Mouse (Mus musculus): ENCODE data around the gene Rab3gap2. TPM values are rescaled to one million over a fixed set of nuclear protein-coding genes. Genes with fewer than 3 reads are reported as not detected.

Gene Rab3gap2
- total and polyA plus RNA-seq, 3 experiments = 22.7 to 39.1 (median 24.0) TPM

DNA sequence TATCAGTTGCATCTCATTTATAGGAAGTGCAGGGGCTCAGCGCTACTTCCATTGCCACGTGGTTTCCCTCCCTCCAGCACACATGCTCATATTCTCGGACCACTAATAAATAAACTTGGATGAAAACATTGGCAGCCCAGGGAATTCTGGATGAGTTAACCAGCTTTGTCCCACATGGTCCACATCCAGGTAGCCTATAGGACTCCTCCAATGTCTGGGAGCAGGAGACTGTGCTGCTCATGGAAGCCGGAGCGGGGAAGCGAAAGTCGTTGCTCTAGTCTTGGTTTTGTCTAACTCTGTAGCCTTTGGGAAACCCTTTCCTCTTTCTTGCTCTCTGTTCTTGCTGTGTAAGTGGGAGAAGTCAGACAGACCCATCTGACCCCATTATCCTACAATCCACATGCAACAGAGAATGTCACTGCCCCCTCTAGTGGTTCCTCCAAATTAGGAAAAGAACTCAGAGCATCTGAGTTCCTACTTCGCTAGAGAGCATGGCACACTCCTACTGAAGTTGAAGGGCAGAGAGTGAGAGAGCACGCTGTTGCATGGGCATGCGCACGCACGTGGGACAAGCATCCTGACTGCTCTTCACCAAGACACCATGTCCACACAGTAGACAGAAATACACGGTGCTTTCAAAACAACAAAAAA is 16.7 kb upstream of the Rab3gap2 start:
- dilution Hi-C loops (cut with MboI; ENCODE audit: extremely low pct_ligation_motif_present, extremely low pct_unique_long_range_greater_than_20kb, low sequenced_read_pairs) (no loop called here), in situ Hi-C loops (cut with MboI; ENCODE audit: low pct_ligation_motif_present, low pct_unique_long_range_greater_than_20kb, low sequenced_read_pairs) (loop anchor here (25.0 kb wide), 1 partner anchor 350 kb away; the partner anchor contains the start of gene Marc2)
- Histone ChIP-seq H3K79me2 (replicated peaks; ENCODE audit: control insufficient read depth, extremely low read depth, insufficient read depth, poor library complexity, severe bottlenecking) (no peaks in the 10 kb centered on the region), H3K4me1 (ENCODE audit: control insufficient read depth in 1 of 2, insufficient read depth in 2 of 2) (peaks cover 0 to 2% of the 10 kb centered on the region in 2 experiments; a peak in 1 of 4 replicates), H3K9me3 (replicated peaks; ENCODE audit: low read length) (no peaks in the 10 kb centered on the region), H3K9ac (ENCODE audit: insufficient read depth, low read depth) (no peak overlapping the region), H3K36me3 (replicated peaks in 1 of 2; ENCODE audit: control insufficient read depth in 1 of 2, insufficient read depth in 1 of 2, low read length in 1 of 2) (no peaks in the 10 kb centered on the region), H3K27ac (ENCODE audit: insufficient read depth, low read depth) (no peak overlapping the region), H3K4me2 (ENCODE audit: insufficient read depth, low read depth, poor library complexity, severe bottlenecking) (no peak overlapping the region), H3K27me3 (replicated peaks) (no peaks in the 10 kb centered on the region), H3K4me3 (replicated peaks in 1 of 3; ENCODE audit: low read depth in 2 of 3, low read length in 2 of 3, poor library complexity in 1 of 3) (no peak overlapping the region)
- peak; percentile 23 for DNase-seq (ENCODE audit: extremely low read depth)
- TF ChIP-seq NRF1 (IDR thresholded peaks at IDR 0.05; ENCODE audit: low read depth, low read length) = peak; percentile 49; the same call in 1 of the 2 replicates
- TF ChIP-seq RAD21 (IDR thresholded peaks at IDR 0.05; ENCODE audit: low read depth, low read length) = peak; percentile 47
- peak; percentile 25 to 63; a peak in 2 of 4 replicates for TF ChIP-seq CTCF (conservative IDR thresholded peaks at IDR 0.05 in 1 of 2, IDR thresholded peaks at IDR 0.05 in 1 of 2; ENCODE audit: low read depth in 2 of 2, low read length in 2 of 2)
- TF ChIP-seq SMC3 (IDR thresholded peaks at IDR 0.05; ENCODE audit: low read depth, low read length) = peak; percentile 37
- 0 out of 2 replicates have a peak, but pooled peaks have one; percentile 25 for TF ChIP-seq MYC (IDR thresholded peaks at IDR 0.05; ENCODE audit: low read depth, low read length)
- TF ChIP-seq POLR2A (IDR thresholded peaks at IDR 0.05; ENCODE audit: low read depth, low read length) = no peak
- TF ChIP-seq MAX (IDR thresholded peaks at IDR 0.05; ENCODE audit: low read length) = peak; percentile 30; the same call in 1 of the 2 replicates
- no peak for TF ChIP-seq RCOR1 (conservative IDR thresholded peaks at IDR 0.05; ENCODE audit: low read depth, low read length)

DNA sequence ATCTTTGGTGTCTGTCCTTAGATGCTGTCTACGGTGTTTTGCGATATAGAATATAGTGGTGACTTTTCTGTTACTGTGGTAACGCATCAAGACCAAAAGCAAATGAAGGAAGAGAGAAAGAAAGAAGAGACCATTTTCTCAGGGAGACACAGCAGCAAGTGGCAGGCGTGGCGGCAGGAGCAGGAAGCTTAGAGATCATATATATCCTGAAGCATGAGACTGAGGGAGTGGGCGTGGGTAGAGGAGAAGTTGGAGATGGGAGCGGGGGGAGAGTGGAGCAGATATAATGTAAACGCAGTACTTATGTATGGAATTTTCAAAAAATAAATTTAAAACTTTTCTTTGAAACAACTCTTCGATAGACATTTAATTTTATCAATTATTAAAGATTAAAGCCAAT is 14.0 kb upstream of the Rab3gap2 start:
- Histone ChIP-seq H3K27ac (ENCODE audit: insufficient read depth, low read depth) (no peak overlapping the region), H3K79me2 (replicated peaks; ENCODE audit: control insufficient read depth, extremely low read depth, insufficient read depth, poor library complexity, severe bottlenecking) (no peaks in the 10 kb centered on the region), H3K27me3 (replicated peaks) (no peaks in the 10 kb centered on the region), H3K9ac (ENCODE audit: insufficient read depth, low read depth) (no peak overlapping the region), H3K4me2 (ENCODE audit: insufficient read depth, low read depth, poor library complexity, severe bottlenecking) (no peak overlapping the region), H3K4me1 (ENCODE audit: control insufficient read depth in 1 of 2, insufficient read depth in 2 of 2) (peaks cover 3 to 4% of the 10 kb centered on the region in 2 experiments; a peak in 2 of 4 replicates), H3K9me3 (replicated peaks; ENCODE audit: low read length) (no peaks in the 10 kb centered on the region), H3K36me3 (replicated peaks in 1 of 2; ENCODE audit: control insufficient read depth in 1 of 2, insufficient read depth in 1 of 2, low read length in 1 of 2) (no peaks in the 10 kb centered on the region), H3K4me3 (replicated peaks in 1 of 3; ENCODE audit: low read depth in 2 of 3, low read length in 2 of 3, poor library complexity in 1 of 3) (no peak overlapping the region)
- TF ChIP-seq MAX (IDR thresholded peaks at IDR 0.05; ENCODE audit: low read length) (no peak), RAD21 (IDR thresholded peaks at IDR 0.05; ENCODE audit: low read depth, low read length) (no peak), ZMIZ1 (IDR thresholded peaks at IDR 0.05; ENCODE audit: low read depth, low read length) (no peak), USF2 (conservative IDR thresholded peaks at IDR 0.05; ENCODE audit: low read depth, low read length) (no peak)
- dilution Hi-C loops (cut with MboI; ENCODE audit: extremely low pct_ligation_motif_present, extremely low pct_unique_long_range_greater_than_20kb, low sequenced_read_pairs) = no loop called here
- in situ Hi-C loops (cut with MboI; ENCODE audit: low pct_ligation_motif_present, low pct_unique_long_range_greater_than_20kb, low sequenced_read_pairs) = loop anchor here (5.0 to 25.0 kb wide), 2 partner anchors 223 to 353 kb away; partner anchors contain the start of gene Marc2
- no peak for DNase-seq (ENCODE audit: extremely low read depth)

DNA sequence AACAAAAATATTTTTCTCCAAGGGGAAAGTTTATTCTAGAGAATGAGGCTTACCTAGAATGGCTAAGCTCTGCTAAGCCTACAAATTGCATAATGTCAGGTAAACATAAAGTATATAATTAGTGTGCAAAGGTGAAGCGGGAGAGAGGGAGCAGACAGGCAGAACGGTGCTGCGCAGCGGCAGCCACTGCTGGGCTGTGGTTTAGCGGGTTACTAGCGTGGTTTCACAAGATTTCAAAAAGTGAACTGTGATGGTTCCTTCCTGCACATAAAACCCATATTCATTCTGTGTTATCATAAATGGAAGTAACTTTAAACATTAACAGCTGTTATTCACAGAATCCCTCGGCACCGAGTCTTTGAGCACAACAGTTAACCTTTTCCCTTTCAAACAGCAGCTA is 11.8 kb upstream of the Rab3gap2 start:
- dilution Hi-C loops (cut with MboI; ENCODE audit: extremely low pct_ligation_motif_present, extremely low pct_unique_long_range_greater_than_20kb, low sequenced_read_pairs) (no loop called here), in situ Hi-C loops (cut with MboI; ENCODE audit: low pct_ligation_motif_present, low pct_unique_long_range_greater_than_20kb, low sequenced_read_pairs) (loop anchor here (5.0 to 25.0 kb wide), 2 partner anchors 225 to 355 kb away; partner anchors contain the start of gene Marc2)
- no peak overlapping the region for H3K4me2 ChIP-seq (ENCODE audit: insufficient read depth, low read depth, poor library complexity, severe bottlenecking)
- no peak for DNase-seq (ENCODE audit: extremely low read depth)
- peaks cover 4 to 7% of the 10 kb centered on the region in 2 experiments; a peak in 3 of 4 replicates for H3K4me1 ChIP-seq (ENCODE audit: control insufficient read depth in 1 of 2, insufficient read depth in 2 of 2)
- H3K36me3 ChIP-seq (replicated peaks in 1 of 2; ENCODE audit: control insufficient read depth in 1 of 2, insufficient read depth in 1 of 2, low read length in 1 of 2) = no peaks in the 10 kb centered on the region
- no peaks in the 10 kb centered on the region for H3K9me3 ChIP-seq (replicated peaks; ENCODE audit: low read length)
- TF ChIP-seq TBP (conservative IDR thresholded peaks at IDR 0.05; ENCODE audit: low read depth, low read length) = no peak
- no peak for TF ChIP-seq UBTF (IDR thresholded peaks at IDR 0.05; ENCODE audit: low read depth, low read length)
- TF ChIP-seq JUN (IDR thresholded peaks at IDR 0.05; ENCODE audit: insufficient read depth, low read depth, low read length) = no peak
- no peak for TF ChIP-seq ZMIZ1 (IDR thresholded peaks at IDR 0.05; ENCODE audit: low read depth, low read length)
- no peak for TF ChIP-seq MXI1 (IDR thresholded peaks at IDR 0.05; ENCODE audit: low read depth, low read length)
- no peak for TF ChIP-seq E2F4 (IDR thresholded peaks at IDR 0.05; ENCODE audit: insufficient replicate concordance, low read depth, low read length)
- no peak for TF ChIP-seq ZNF384 (IDR thresholded peaks at IDR 0.05; ENCODE audit: low read depth, low read length)
- no peak for TF ChIP-seq ZC3H11A (IDR thresholded peaks at IDR 0.05; ENCODE audit: low read depth, low read length)
- no peak for TF ChIP-seq CHD2 (IDR thresholded peaks at IDR 0.05; ENCODE audit: low read length)
- no peak for TF ChIP-seq IRF4 (IDR thresholded peaks at IDR 0.05; ENCODE audit: low read depth, low read length)
- TF ChIP-seq RAD21 (IDR thresholded peaks at IDR 0.05; ENCODE audit: low read depth, low read length) = no peak
- no peak for TF ChIP-seq MEF2A (IDR thresholded peaks at IDR 0.05; ENCODE audit: borderline replicate concordance, low read depth, low read length)
- no peak for TF ChIP-seq ZKSCAN1 (IDR thresholded peaks at IDR 0.05; ENCODE audit: borderline replicate concordance, low read depth, low read length)
- TF ChIP-seq CTCF (conservative IDR thresholded peaks at IDR 0.05 in 1 of 2, IDR thresholded peaks at IDR 0.05 in 1 of 2; ENCODE audit: low read depth in 2 of 2, low read length in 2 of 2) = no peak
- no peak for TF ChIP-seq MAZ (IDR thresholded peaks at IDR 0.05; ENCODE audit: low read depth, low read length)
- no peaks in the 10 kb centered on the region for H3K27me3 ChIP-seq (replicated peaks)
- H3K4me3 ChIP-seq (replicated peaks in 1 of 3; ENCODE audit: low read depth in 2 of 3, low read length in 2 of 3, poor library complexity in 1 of 3) = no peak overlapping the region
- H3K27ac ChIP-seq (ENCODE audit: insufficient read depth, low read depth) = no peak overlapping the region
- H3K9ac ChIP-seq (ENCODE audit: insufficient read depth, low read depth) = no peak overlapping the region
- no peaks in the 10 kb centered on the region for H3K79me2 ChIP-seq (replicated peaks; ENCODE audit: control insufficient read depth, extremely low read depth, insufficient read depth, poor library complexity, severe bottlenecking)
